ENCODE assay signal across 7 mouse cellular contexts in the genomic region with DNA sequence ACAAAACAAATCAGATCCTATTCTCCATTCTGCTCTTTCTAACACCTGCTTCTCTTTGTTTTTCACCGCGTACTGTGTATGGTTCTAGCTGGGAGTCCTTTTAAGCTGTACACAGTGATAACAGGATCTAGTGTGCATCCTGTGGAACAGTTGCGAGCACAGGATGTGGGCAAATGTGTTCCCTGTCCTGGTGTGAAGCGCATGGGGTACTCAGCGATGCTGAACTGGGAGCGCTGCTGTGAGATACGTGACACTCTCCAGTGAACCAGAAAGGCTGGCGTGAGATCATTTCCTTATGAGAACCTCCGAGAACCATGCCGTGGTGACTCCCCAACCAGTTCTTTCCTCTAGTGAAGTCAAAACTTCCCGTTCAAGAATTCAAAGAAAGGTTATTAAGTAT.
DNase-seq lines count a peak whose midpoint lies in the region; ATAC-seq lines count a peak whose summit lies in the region.

No protein-coding gene starts in this region.

- H3K36me3 ChIP-seq in lung, embryonic 15.5 days: no peaks in the 10 kb centered on the region
- no peaks in the 10 kb centered on the region for H3K36me3 ChIP-seq in embryonic facial prominence, embryonic 15.5 days
- H3K36me3 ChIP-seq in liver, embryonic 16.5 days (ENCODE audit: control insufficient read depth, insufficient read depth): no peaks in the 10 kb centered on the region

- DNase-seq in lung, postnatal 36 days: no peak
- peak; percentile 64 for DNase-seq in thymus, postnatal 25 days
- DNase-seq in cerebellum, adult 9-11 months: no peak
- no peak for DNase-seq in left cerebral cortex, postnatal 25 days (ENCODE audit: low spot score in 2 of 2)

- H3K27ac ChIP-seq in lung, embryonic 15.5 days: no peak overlapping the region
- peak overlapping the region; percentile 17 for H3K27ac ChIP-seq in embryonic facial prominence, embryonic 15.5 days (replicated peaks)
- 0 out of 2 replicates have a peak overlapping the region, but pooled peaks have one; percentile 37 for H3K27ac ChIP-seq in liver, embryonic 16.5 days (ENCODE audit: low read length)

- ATAC-seq in lung, embryonic 15.5 days (ENCODE audit: borderline replicate concordance, extremely low read depth, low FRiP score, low TSS enrichment): 0 out of 2 replicates have a peak, but pooled peaks have one; percentile 46
- ATAC-seq in embryonic facial prominence, embryonic 15.5 days (ENCODE audit: insufficient number of reproducible peaks, low FRiP score, low TSS enrichment, low read depth): no peak
- ATAC-seq in liver, embryonic 16.5 days (ENCODE audit: low read depth): peak; percentile 44

- no peaks in the 10 kb centered on the region for H3K9me3 ChIP-seq in lung, embryonic 15.5 days
- H3K9me3 ChIP-seq in embryonic facial prominence, embryonic 15.5 days (replicated peaks): no peaks in the 10 kb centered on the region
- no peaks in the 10 kb centered on the region for H3K9me3 ChIP-seq in liver, embryonic 16.5 days (replicated peaks; ENCODE audit: control insufficient read depth, low read length)

- no peaks in the 10 kb centered on the region for H3K27me3 ChIP-seq in lung, embryonic 15.5 days
- H3K27me3 ChIP-seq in embryonic facial prominence, embryonic 15.5 days: no peaks in the 10 kb centered on the region
- H3K27me3 ChIP-seq in liver, embryonic 16.5 days (ENCODE audit: control insufficient read depth, insufficient read depth, low read depth, low read length): no peaks in the 10 kb centered on the region

- H3K4me2 ChIP-seq in lung, embryonic 15.5 days: no peak overlapping the region; the same call in 1 of the 2 replicates
- no peak overlapping the region; the same call in 1 of the 2 replicates for H3K4me2 ChIP-seq in embryonic facial prominence, embryonic 15.5 days (replicated peaks)
- H3K4me2 ChIP-seq in liver, embryonic 16.5 days (ENCODE audit: low read depth, low read length): peak overlapping the region; percentile 33

- H3K9ac ChIP-seq in lung, embryonic 15.5 days: no peak overlapping the region
- H3K9ac ChIP-seq in embryonic facial prominence, embryonic 15.5 days: no peak overlapping the region
- H3K9ac ChIP-seq in liver, embryonic 16.5 days (ENCODE audit: low read depth, low read length): peak overlapping the region; percentile 8

- intact Hi-C loops in left cerebral cortex, postnatal 25 days (cut with DNase I): no loop called here

- WGBS in lung, embryonic 15.5 days: 72% methylated on average over 11 of the region's 11 CpGs
- WGBS in embryonic facial prominence, embryonic 15.5 days: 72% methylated on average over 11 of the region's 11 CpGs
- 18% methylated on average over 11 of the region's 11 CpGs for WGBS in liver, embryonic 16.5 days (ENCODE audit: insufficient replicate concordance)

- no peaks in the 10 kb centered on the region for H3K4me1 ChIP-seq in lung, embryonic 15.5 days
- H3K4me1 ChIP-seq in embryonic facial prominence, embryonic 15.5 days: peaks cover 9% of the 10 kb centered on the region; the same call in 1 of the 2 replicates
- H3K4me1 ChIP-seq in liver, embryonic 16.5 days (ENCODE audit: control insufficient read depth, low read depth, low read length): peaks cover 49% of the 10 kb centered on the region

- no peak overlapping the region for H3K4me3 ChIP-seq in lung, embryonic 15.5 days
- H3K4me3 ChIP-seq in embryonic facial prominence, embryonic 15.5 days (replicated peaks): no peak overlapping the region
- H3K4me3 ChIP-seq in liver, embryonic 16.5 days (ENCODE audit: low read depth, low read length): peak overlapping the region; percentile 0
